Mouse (Mus musculus) hindbrain, embryonic 14.5 days (tissue): ENCODE data around the gene Klrb1. TPM values are rescaled to one million over a fixed set of nuclear protein-coding genes. Genes with fewer than 3 reads are reported as not detected.
"Not testable (repeated sequence)": the region's sequence is repeated elsewhere in the genome, so short reads cannot be mapped to it uniquely, and the experiment has no call there.

Source experiments
- ATAC-seq: fragments of 200-750 bp; cut with Nextera tagmentation; 2 replicates; pipeline ENCODE4 v1.8.0; 2017; ENCODE audit warnings: moderate number of reproducible peaks, mild to moderate bottlenecking, moderate TSS enrichment, moderate library complexity; ENCODE audit not compliant: low FRiP score
- DNase-seq: peaks from one replicate; pipeline ENCODE4 v3.0.0-alpha.2; 2015; ENCODE audit warnings: low spot score
- H3K27ac ChIP-seq: fragments of 300-500 bp; sonication (generic); 2 replicates; pipeline ENCODE4 v1.5.1; 2014; ENCODE audit warnings: mild to moderate bottlenecking, moderate library complexity
- H3K27me3 ChIP-seq: fragments of 300-500 bp; sonication (generic); 2 replicates; pipeline ENCODE4 v1.6.1; 2014; ENCODE audit warnings: mild to moderate bottlenecking, low read length, mixed read lengths; ENCODE audit not compliant: control insufficient read depth, insufficient read depth
- H3K36me3 ChIP-seq: fragments of 300-500 bp; sonication (generic); replicated peaks from 2 replicates; pipeline ENCODE4 v1.6.1; 2014; ENCODE audit not compliant: control insufficient read depth, insufficient read depth
- H3K4me1 ChIP-seq: fragments of 300-500 bp; sonication (generic); replicated peaks from 2 replicates; pipeline ENCODE4 v1.6.1; 2014; ENCODE audit warnings: antibody characterized with exemption, low read length, mixed read lengths; ENCODE audit not compliant: control insufficient read depth, insufficient read depth
- H3K4me2 ChIP-seq: fragments of 300-500 bp; sonication (generic); replicated peaks from 2 replicates; pipeline ENCODE4 v1.6.1; 2014; ENCODE audit warnings: mild to moderate bottlenecking, moderate library complexity
- H3K4me3 ChIP-seq: fragments of 300-500 bp; sonication (generic); replicated peaks from 2 replicates; pipeline ENCODE4 v1.5.1; 2014; ENCODE audit warnings: mild to moderate bottlenecking, low read length
- H3K9ac ChIP-seq: fragments of 300-500 bp; sonication (generic); 2 replicates; pipeline ENCODE4 v1.6.1; 2014
- H3K9me3 ChIP-seq: fragments of 300-500 bp; sonication (generic); 2 replicates; pipeline ENCODE4 v1.6.1; 2016; ENCODE audit warnings: low read length; ENCODE audit not compliant: control insufficient read depth
- WGBS: fragments of 180-500 bp; shearing (Covaris S2); extraction: QIAGEN DNeasy Blood & Tissue Kit; methylation state at CpG from one replicate; pipeline ENCODE4 v1.1.7; 2014; 5-methylcytosine and 5-hydroxymethylcytosine counted together
- polyA plus RNA-seq: library from polyadenylated mRNA; unstranded; fragments of >200 nt; fragmentation: Nextera tagmentation; extraction: Ambion mirVana; gene quantifications from 2 replicates; pipeline ENCODE4 v1.2.1, GENCODE M21; 2014

Gene Klrb1
- polyA plus RNA-seq = 0.51 and 0.78 TPM in 2 replicates

GRCm38 (mm10) chr6:128722959-128723358, at the start of gene Klrb1:
Gene Klrb1 (minus strand): TSS chr6:128723059.
- Histone ChIP-seq H3K27ac (no peak within 1 kb of the TSS), H3K4me1 (no peaks in the 10 kb centered on the region), H3K4me2 (no peak within 1 kb of the TSS), H3K36me3 (no peaks in the 10 kb centered on the region), H3K27me3 (no peaks in the 10 kb centered on the region), H3K9me3 (no peaks in the 10 kb centered on the region), H3K4me3 (no peak within 1 kb of the TSS), H3K9ac (no peak within 1 kb of the TSS)
- no peak for DNase-seq
- 83% methylated on average over 4 of the region's 4 CpGs for WGBS
- ATAC-seq = no peak

- no peak overlapping the region for H3K27ac ChIP-seq
- H3K36me3 ChIP-seq = no peaks in the 10 kb centered on the region
- no peaks in the 10 kb centered on the region for H3K27me3 ChIP-seq
- no peaks in the 10 kb centered on the region; the same call in 1 of the 2 replicates for H3K4me1 ChIP-seq
- ATAC-seq = no peak
- DNase-seq = no peak
- no peak overlapping the region for H3K9ac ChIP-seq
- no peaks in the 10 kb centered on the region for H3K9me3 ChIP-seq
- H3K4me3 ChIP-seq = no peak overlapping the region
- H3K4me2 ChIP-seq = no peak overlapping the region
- WGBS = 79% methylated on average over 10 of the region's 10 CpGs
Observed at GRCm38 (mm10) chr6:128769481-128770253, 46.8 kb upstream of the Klrb1 start.

- 82% methylated on average over 4 of the region's 4 CpGs for WGBS
- no peaks in the 10 kb centered on the region for H3K9me3 ChIP-seq
- no peaks in the 10 kb centered on the region for H3K27me3 ChIP-seq
- H3K4me3 ChIP-seq = no peak overlapping the region
- H3K36me3 ChIP-seq = no peaks in the 10 kb centered on the region
- ATAC-seq = no peak
- no peak for DNase-seq
- H3K4me1 ChIP-seq = peaks cover 2% of the 10 kb centered on the region; the same call in 1 of the 2 replicates
- H3K9ac ChIP-seq = no peak overlapping the region
- H3K27ac ChIP-seq = no peak overlapping the region
- no peak overlapping the region for H3K4me2 ChIP-seq
Observed at GRCm38 (mm10) chr6:128768047-128768446, 45.2 kb upstream of the Klrb1 start.

GRCm38 (mm10) chr6:128766486-128767254, 43.8 kb upstream of the Klrb1 start:
- ATAC-seq = peak; percentile 32
- DNase-seq = peak; percentile 67
- H3K27ac ChIP-seq = peak overlapping the region; percentile 39; the same call in 1 of the 2 replicates
- not testable (repeated sequence) for H3K4me3 ChIP-seq, H3K27me3 ChIP-seq, H3K9ac ChIP-seq, H3K4me2 ChIP-seq, H3K4me1 ChIP-seq, H3K36me3 ChIP-seq, H3K9me3 ChIP-seq
- 62% methylated on average over 6 of the region's 6 CpGs for WGBS

GRCm38 (mm10) chr6:128765211-128765610, 42.4 kb upstream of the Klrb1 start:
- Histone ChIP-seq H3K4me2 (peak overlapping the region; percentile 52; the same call in 1 of the 2 replicates), H3K9ac (no peak overlapping the region), H3K27me3 (no peaks in the 10 kb centered on the region), H3K9me3 (no peaks in the 10 kb centered on the region), H3K4me3 (no peak overlapping the region; the same call in 1 of the 2 replicates), H3K4me1 (peaks cover 5% of the 10 kb centered on the region; the same call in 1 of the 2 replicates), H3K27ac (no peak overlapping the region), H3K36me3 (no peaks in the 10 kb centered on the region)
- 88% methylated on average over 1 of the region's 1 CpGs for WGBS
- ATAC-seq (no peak), DNase-seq (no peak)

- DNase-seq (peak; percentile 32), ATAC-seq (no peak)
- peak overlapping the region; percentile 52 for H3K4me2 ChIP-seq
Observed at GRCm38 (mm10) chr6:128764598-128764997, 41.7 kb upstream of the Klrb1 start.

GRCm38 (mm10) chr6:128763736-128764523, 41.1 kb upstream of the Klrb1 start:
- ATAC-seq (peak; percentile 92), DNase-seq (peak; percentile 100)
- WGBS = 2% methylated on average over 30 of the region's 30 CpGs
- Histone ChIP-seq H3K4me1 (peaks cover 5% of the 10 kb centered on the region; the same call in 1 of the 2 replicates), H3K9me3 (no peaks in the 10 kb centered on the region), H3K4me2 (peak overlapping the region; percentile 52), H3K27ac (peak overlapping the region; percentile 83), H3K4me3 (peak overlapping the region; percentile 40), H3K36me3 (no peaks in the 10 kb centered on the region), H3K9ac (peak overlapping the region; percentile 62), H3K27me3 (no peaks in the 10 kb centered on the region)

More at GRCm38 (mm10) chr6:128764598-128764997, 41.7 kb upstream of the Klrb1 start:
- Histone ChIP-seq H3K27ac (peak overlapping the region; percentile 81), H3K9ac (peak overlapping the region; percentile 62), H3K4me1 (peaks cover 5% of the 10 kb centered on the region; the same call in 1 of the 2 replicates), H3K4me3 (peak overlapping the region; percentile 40), H3K36me3 (no peaks in the 10 kb centered on the region), H3K27me3 (no peaks in the 10 kb centered on the region), H3K9me3 (no peaks in the 10 kb centered on the region)
- 13% methylated on average over 5 of the region's 5 CpGs for WGBS

- not testable (repeated sequence) for H3K36me3 ChIP-seq, DNase-seq, H3K9me3 ChIP-seq, H3K27me3 ChIP-seq, ATAC-seq, H3K4me1 ChIP-seq
- Histone ChIP-seq H3K9ac (peak overlapping the region; percentile 57), H3K4me3 (peak overlapping the region; percentile 40), H3K27ac (peak overlapping the region; percentile 83), H3K4me2 (peak overlapping the region; percentile 52)
- WGBS = 72% methylated on average over 9 of the region's 10 CpGs
Observed at GRCm38 (mm10) chr6:128762892-128763670, 40.2 kb upstream of the Klrb1 start.
